Mouse (Mus musculus) adrenal gland, adult 18-20 months (tissue): ENCODE results near the gene Eef1b2. TPM values are rescaled to one million over a fixed set of nuclear protein-coding genes. Genes with fewer than 3 reads are reported as not detected.

ENCODE experiments used
- microRNA-seq, 2 experiments: library from miRNA; unstranded; fragments of <30 nt; microRNA quantifications; one replicate each; pipeline ENCODE4 v1.2.0; 2021; ENCODE audit warnings: borderline number of aligned reads in 2 of 2
- total RNA-seq, 2 experiments: library from RNA; stranded (reverse); gene quantifications; 1 replicate in 1 of 2; 2 replicates in 1 of 2; pipeline ENCODE4 v1.2.3; 2021

Gene Eef1b2
- total RNA-seq, 2 experiments from 2014 or later: 584 to 627 TPM

Small RNA genes within 50 kb of the gene (microRNA-seq; reads per million reads assigned to microRNA genes)
- gene Gm24557 (0 reads per million in 2 experiments), gene Gm27512 (0 reads per million in 2 experiments)

Other genes with a start within 250 kb of the Eef1b2 start
- gene Ino80d, start 62.2 kb upstream of the Eef1b2 start, total RNA-seq: 10 to 100 TPM; 24.7 to 27.3 TPM
- 100 to 1,000 TPM; 272 to 350 TPM for gene Ndufs1, start within 50 bp of the Eef1b2 start, total RNA-seq
- gene Gpr1, start 37.7 kb downstream of the Eef1b2 start, total RNA-seq: under 1 TPM; 0.26 to 0.43 TPM
- 10 to 100 TPM; 10.8 to 23.1 TPM for gene Zdbf2, start 96.4 kb downstream of the Eef1b2 start, total RNA-seq